Mouse (Mus musculus): ENCODE data around the gene Olfr1373. TPM values are rescaled to one million over a fixed set of nuclear protein-coding genes. Genes with fewer than 3 reads are reported as not detected.

Olfr1373 gene
- polyA plus RNA-seq (2017; shearing (Covaris generic)) = not detected

GRCm38 (mm10) chr11:52145428-52145827 is at the start of gene Olfr1373:
Olfr1373 (minus strand) TSS chr11:52145528.

GRCm38 (mm10) chr11:52098398-52098946 is 46.9 kb downstream of the Olfr1373 start, which contains the start of gene Ppp2ca:
Ppp2ca (plus strand) TSS chr11:52098681.

Other genes with a start within 250 kb of the Olfr1373 start
- 98.9 TPM for gene Cdkn2aipnl, start 177.9 kb downstream of the Olfr1373 start, polyA plus RNA-seq (2017; shearing (Covaris generic))
- 397 TPM for gene Ube2b, start 144.8 kb downstream of the Olfr1373 start, polyA plus RNA-seq (2017; shearing (Covaris generic))
- 6.6 TPM for gene Cdkl3, start 141.3 kb downstream of the Olfr1373 start, polyA plus RNA-seq (2017; shearing (Covaris generic))
- 134 TPM for gene Ppp2ca, start 46.8 kb downstream of the Olfr1373 start, polyA plus RNA-seq (2017; shearing (Covaris generic))
- not detected for gene Olfr1371, start 68.5 kb upstream of the Olfr1373 start, polyA plus RNA-seq (2017; shearing (Covaris generic))
- 238 TPM for gene Skp1a, start 86.5 kb upstream of the Olfr1373 start, polyA plus RNA-seq (2017; shearing (Covaris generic))
- 1,435 TPM for gene Tcf7, start 137.5 kb upstream of the Olfr1373 start, polyA plus RNA-seq (2017; shearing (Covaris generic))
- gene Vdac1, start 215.3 kb upstream of the Olfr1373 start, polyA plus RNA-seq (2017; shearing (Covaris generic)) = 57.8 TPM

All from effector memory CD4-positive, alpha-beta T cell, adult 7 months (primary cell).